Mouse (Mus musculus): Measurements from ENCODE around the gene Tmem56.

- no peak for TF ChIP-seq FLI1 (IDR thresholded peaks at IDR 0.05; ENCODE audit: low read length)
- no peak for TF ChIP-seq GATA1 (IDR thresholded peaks at IDR 0.05; ENCODE audit: borderline replicate concordance, low read length)
These were observed 76.6 kb downstream of the Tmem56 start for GRCm38 (mm10) chr3:121206202-121206882.
